Mouse (Mus musculus) stomach, postnatal 0 days (tissue): Measurements from ENCODE around the gene Rfx5. TPM values are rescaled to one million over a fixed set of nuclear protein-coding genes. Genes with fewer than 3 reads are reported as not detected.

ENCODE experiments used
- ATAC-seq: fragments of 200-750 bp; cut with Nextera tagmentation; 2 replicates; pipeline ENCODE4 v1.8.0; 2017; ENCODE audit not compliant: low FRiP score, low TSS enrichment
- DNase-seq: peaks from one replicate; pipeline ENCODE4 v3.0.0-alpha.2; 2016; ENCODE audit warnings: low spot score
- H3K27ac ChIP-seq: fragments of 300-500 bp; sonication (generic); replicated peaks from 2 replicates; pipeline ENCODE4 v1.5.1; 2014; ENCODE audit warnings: mild to moderate bottlenecking, control low read depth
- H3K27me3 ChIP-seq: fragments of 300-500 bp; sonication (generic); 2 replicates; pipeline ENCODE4 v1.6.1; 2014; ENCODE audit warnings: low read length; ENCODE audit not compliant: control insufficient read depth, insufficient read depth
- H3K36me3 ChIP-seq: fragments of 300-500 bp; sonication (generic); 2 replicates; pipeline ENCODE4 v1.6.1; 2014; ENCODE audit warnings: low read length, mixed read lengths; ENCODE audit not compliant: control insufficient read depth, insufficient read depth
- H3K4me1 ChIP-seq: fragments of 300-500 bp; sonication (generic); replicated peaks from 2 replicates; pipeline ENCODE4 v1.6.1; 2014; ENCODE audit warnings: antibody characterized with exemption; ENCODE audit not compliant: control insufficient read depth, insufficient read depth
- H3K4me2 ChIP-seq: fragments of 300-500 bp; sonication (generic); replicated peaks from 2 replicates; pipeline ENCODE4 v1.6.1; 2014; ENCODE audit warnings: low read depth, mild to moderate bottlenecking, control low read depth, moderate library complexity
- H3K4me3 ChIP-seq: fragments of 300-500 bp; sonication (generic); 2 replicates; pipeline ENCODE4 v1.5.1; 2014; ENCODE audit warnings: low read depth, low read length, control low read depth
- H3K9ac ChIP-seq: fragments of 300-500 bp; sonication (generic); 2 replicates; pipeline ENCODE4 v1.6.1; 2014; ENCODE audit warnings: mild to moderate bottlenecking, low read length, control low read depth, mixed read lengths
- H3K9me3 ChIP-seq: fragments of 300-500 bp; sonication (generic); 2 replicates; pipeline ENCODE4 v1.6.1; 2016; ENCODE audit warnings: low read length; ENCODE audit not compliant: control insufficient read depth
- CTCF ChIP-seq: IDR thresholded peaks from 2 replicates; pipeline ENCODE4 v1.5.1; 2016; ENCODE audit warnings: antibody characterized with exemption, low read depth, mild to moderate bottlenecking, moderate library complexity
- EP300 ChIP-seq: optimal IDR thresholded peaks from 2 replicates; pipeline ENCODE3; 2016; ENCODE audit warnings: antibody characterized with exemption
- WGBS: fragments of 180-500 bp; shearing (Covaris S2); extraction: QIAGEN DNeasy Blood & Tissue Kit; methylation state at CpG from one replicate; pipeline ENCODE4 v1.1.7; 2014; 5-methylcytosine and 5-hydroxymethylcytosine counted together
- polyA plus RNA-seq: library from polyadenylated mRNA; unstranded; fragments of >200 nt; fragmentation: Nextera tagmentation; extraction: Ambion mirVana; gene quantifications from 2 replicates; pipeline ENCODE4 v1.2.1, GENCODE M21; 2015

The Rfx5 gene
- polyA plus RNA-seq, 1 experiment from 2014 or later: 3.0 TPM

- no peak overlapping the region for H3K4me3 ChIP-seq
- TF ChIP-seq EP300: no peak
- TF ChIP-seq CTCF: no peak
Measured at GRCm38 (mm10) chr3:94965878-94966277, 12.0 kb downstream of the Rfx5 start.

GRCm38 (mm10) chr3:94972552-94972951 lies 18.7 kb downstream of the Rfx5 start:
- Histone ChIP-seq H3K4me2 (no peak overlapping the region), H3K36me3 (0 out of 2 replicates have a peak, but pooled peaks cover 2% of the 10 kb centered on the region), H3K9ac (no peak overlapping the region), H3K27ac (no peak overlapping the region), H3K9me3 (no peaks in the 10 kb centered on the region), H3K4me1 (0 out of 2 replicates have a peak, but pooled peaks cover 2% of the 10 kb centered on the region), H3K4me3 (no peak overlapping the region), H3K27me3 (no peaks in the 10 kb centered on the region)
- 75% methylated on average over 3 of the region's 3 CpGs for WGBS
- no peak for TF ChIP-seq CTCF
- TF ChIP-seq EP300: no peak
- no peak for ATAC-seq
- DNase-seq: no peak

More at GRCm38 (mm10) chr3:94965878-94966277, 12.0 kb downstream of the Rfx5 start:
- Histone ChIP-seq H3K9ac (no peak overlapping the region), H3K36me3 (no peaks in the 10 kb centered on the region), H3K9me3 (no peaks in the 10 kb centered on the region), H3K4me2 (no peak overlapping the region), H3K27ac (no peak overlapping the region), H3K4me1 (no peaks in the 10 kb centered on the region), H3K27me3 (no peaks in the 10 kb centered on the region)
- DNase-seq (no peak), ATAC-seq (no peak)
- WGBS: 65% methylated on average over 1 of the region's 1 CpGs

GRCm38 (mm10) chr3:94973620-94974019 lies 19.7 kb downstream of the Rfx5 start:
- 86% methylated on average over 5 of the region's 5 CpGs for WGBS
- Histone ChIP-seq H3K27ac (no peak overlapping the region), H3K4me3 (no peak overlapping the region), H3K4me2 (no peak overlapping the region), H3K9ac (no peak overlapping the region), H3K4me1 (0 out of 2 replicates have a peak, but pooled peaks cover 2% of the 10 kb centered on the region), H3K36me3 (0 out of 2 replicates have a peak, but pooled peaks cover 4% of the 10 kb centered on the region), H3K27me3 (no peaks in the 10 kb centered on the region), H3K9me3 (no peaks in the 10 kb centered on the region)
- TF ChIP-seq CTCF (no peak), EP300 (no peak)
- DNase-seq: no peak
- no peak for ATAC-seq

- WGBS: 16% methylated on average over 9 of the region's 9 CpGs
- no peak for DNase-seq
- TF ChIP-seq CTCF (no peak), EP300 (no peak)
- Histone ChIP-seq H3K9me3 (no peaks in the 10 kb centered on the region), H3K4me3 (peak overlapping the region; percentile 90), H3K27ac (0 out of 2 replicates have a peak overlapping the region, but pooled peaks have one; percentile 40), H3K27me3 (no peaks in the 10 kb centered on the region), H3K9ac (peak overlapping the region; percentile 53), H3K4me2 (peak overlapping the region; percentile 68), H3K4me1 (0 out of 2 replicates have a peak, but pooled peaks cover 2% of the 10 kb centered on the region), H3K36me3 (0 out of 2 replicates have a peak, but pooled peaks cover 4% of the 10 kb centered on the region)
- no peak for ATAC-seq
Measured at GRCm38 (mm10) chr3:94974026-94974527, 20.2 kb downstream of the Rfx5 start.

GRCm38 (mm10) chr3:94974528-94975422 lies 20.9 kb downstream of the Rfx5 start, which contains the start of gene Pi4kb:
Gene Pi4kb (plus strand): TSS chr3:94974731.
- TF ChIP-seq EP300: no peak
- no peak; the same call in none of the 2 replicates for TF ChIP-seq CTCF
- DNase-seq (peak; percentile 96), ATAC-seq (peak; percentile 94)
- Histone ChIP-seq H3K27me3 (no peaks in the 10 kb centered on the region), H3K4me1 (0 out of 2 replicates have a peak, but pooled peaks cover 2% of the 10 kb centered on the region), H3K4me2 (peak within 1 kb of the TSS; percentile 68), H3K9me3 (no peaks in the 10 kb centered on the region), H3K4me3 (peak within 1 kb of the TSS; percentile 90), H3K9ac (peak within 1 kb of the TSS; percentile 97), H3K27ac (peak within 1 kb of the TSS; percentile 94), H3K36me3 (0 out of 2 replicates have a peak, but pooled peaks cover 4% of the 10 kb centered on the region)
- under 1% methylated on average over 48 of the region's 57 CpGs for WGBS
